Mouse (Mus musculus) frontal cortex, postnatal 14 days (tissue): ENCODE results near the gene Ublcp1.

ENCODE experiments used
- DNase-seq, 2 experiments: peaks; one replicate each; pipeline ENCODE4 v3.0.0; 2022; ENCODE audit warnings: low spot score in 2 of 2

The Ublcp1 gene

DNA sequence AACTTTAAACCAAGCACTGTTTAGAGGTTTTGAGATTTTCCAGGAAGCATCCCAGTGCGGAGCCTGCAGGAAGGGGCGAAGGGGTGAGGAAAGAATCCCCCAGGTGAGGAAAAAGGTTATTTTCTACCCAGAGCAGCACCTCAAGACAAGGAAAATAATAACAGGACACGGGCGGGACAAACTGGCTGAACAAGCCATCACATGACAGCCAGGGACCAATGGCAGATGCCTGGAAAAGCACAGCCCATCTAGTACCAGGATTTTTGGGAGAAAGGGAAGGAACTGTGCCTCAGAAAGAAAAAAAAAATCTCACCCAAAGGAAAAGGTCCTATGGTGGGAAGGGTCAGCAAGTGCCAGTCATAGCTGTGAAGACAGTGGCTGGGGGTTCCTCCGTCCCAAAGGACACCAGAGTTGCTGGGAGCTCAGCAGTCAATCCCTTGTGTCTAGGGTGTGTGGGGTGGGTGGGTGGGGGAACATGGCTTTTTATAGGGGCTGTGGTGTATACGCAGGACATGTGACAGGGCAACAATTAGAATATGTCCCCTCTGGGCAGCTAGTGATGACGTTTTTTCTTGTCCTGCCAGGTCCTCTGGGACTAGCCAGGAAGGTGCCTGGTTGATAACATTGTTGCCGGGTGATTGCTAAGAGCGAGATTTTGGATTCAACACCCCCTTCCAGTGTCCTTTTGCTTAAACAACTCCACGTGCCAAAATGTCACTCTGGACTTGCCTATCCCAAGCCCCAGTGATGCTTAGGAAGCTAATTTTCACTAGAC, 47.8 kb downstream of the Ublcp1 start:
- DNase-seq = no peak

DNA sequence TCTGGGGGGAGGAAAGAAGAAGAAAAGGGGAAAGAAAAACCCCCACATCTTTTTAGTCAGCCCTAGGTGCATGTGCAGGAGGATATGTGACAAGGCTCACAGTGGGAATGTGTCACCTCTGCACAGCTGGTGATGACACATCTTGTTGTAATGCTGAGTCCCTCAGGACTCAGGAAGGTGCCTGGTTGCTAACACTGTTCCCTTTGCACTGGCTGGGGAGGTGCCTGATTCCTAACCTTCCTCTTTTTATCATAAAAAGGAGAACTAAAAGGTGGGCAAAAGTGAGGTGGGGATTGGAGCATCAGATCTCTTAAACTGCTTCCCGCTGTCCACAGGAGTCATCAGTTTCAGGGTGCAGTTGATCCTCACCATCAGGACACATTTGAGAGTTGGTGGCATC, 52.9 kb downstream of the Ublcp1 start:
- no peak for DNase-seq

DNA sequence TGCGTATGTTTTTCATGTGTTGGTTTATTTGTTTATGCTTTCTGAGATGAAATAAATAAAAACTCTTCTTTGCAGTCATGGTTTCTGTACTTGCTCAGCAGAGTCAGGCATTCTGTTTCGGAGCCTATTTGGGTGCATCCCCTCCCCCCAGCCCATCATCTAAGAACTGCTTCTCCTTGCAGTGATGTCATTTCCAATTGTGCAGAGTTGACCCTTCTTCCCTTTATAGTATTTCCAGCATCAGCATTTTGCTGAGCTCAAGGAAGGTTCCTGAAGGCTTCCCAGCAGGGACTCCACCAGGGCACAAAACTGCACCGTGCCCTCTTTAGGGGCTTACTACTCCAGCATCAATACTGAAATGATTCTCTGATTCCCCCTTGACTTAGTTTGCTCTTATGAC, 55.7 kb downstream of the Ublcp1 start:
- no peak for DNase-seq

DNA sequence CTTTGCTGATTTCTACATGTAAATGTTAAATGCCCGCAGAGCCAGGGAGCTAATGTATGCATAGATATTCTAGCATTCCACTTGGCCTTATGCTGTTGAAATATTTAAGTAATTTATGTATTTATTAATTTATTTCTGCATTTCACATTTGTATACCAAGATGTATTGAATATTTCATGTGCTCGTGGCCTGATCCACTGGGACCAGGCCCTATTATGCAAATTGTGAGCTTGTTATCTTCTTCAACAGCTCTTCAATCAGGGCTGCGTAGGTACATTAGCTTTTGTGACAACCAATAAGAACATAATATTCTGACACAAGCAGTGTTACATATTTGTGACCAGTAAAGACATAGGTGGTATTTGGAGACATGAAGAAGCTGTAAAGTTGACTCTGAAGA, 56.9 kb downstream of the Ublcp1 start:
- DNase-seq = no peak

DNA sequence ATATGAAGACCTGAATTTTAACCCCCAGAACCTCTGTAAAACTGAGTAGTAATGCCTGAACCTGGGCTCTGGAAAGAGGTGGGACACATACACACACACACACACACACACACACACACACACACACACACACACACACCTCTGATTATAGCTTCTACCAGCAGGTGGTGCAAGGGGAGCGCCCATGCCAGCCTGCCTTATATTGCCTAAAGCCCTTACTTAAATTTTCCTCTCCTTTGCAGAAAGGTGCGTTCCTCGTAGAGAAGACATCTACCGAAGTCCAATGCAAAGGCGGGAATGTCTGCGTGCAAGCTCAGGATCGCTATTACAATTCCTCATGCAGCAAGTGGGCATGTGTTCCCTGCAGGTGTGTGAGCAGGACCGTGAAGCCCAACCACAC, 58.0 kb downstream of the Ublcp1 start:
- DNase-seq = no peak

DNA sequence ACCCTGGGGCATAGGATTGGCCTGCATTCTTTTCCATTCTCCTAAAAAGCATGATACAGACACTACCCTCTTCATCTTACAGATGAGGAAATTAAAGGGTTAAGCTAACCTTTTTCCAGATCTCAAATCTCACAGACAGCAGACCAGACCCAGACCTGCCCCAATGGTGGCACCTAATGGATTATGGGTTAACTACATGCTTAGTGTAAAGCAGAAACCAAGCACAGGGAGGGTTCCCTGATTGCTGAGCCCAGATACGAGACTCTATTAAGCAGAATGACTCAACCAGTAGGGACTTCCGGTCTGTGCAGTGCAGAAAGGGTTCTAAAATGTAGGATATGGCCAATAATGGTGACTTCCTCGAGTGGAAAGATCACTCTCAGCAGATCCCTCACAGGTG, 59.9 kb downstream of the Ublcp1 start:
- no peak for DNase-seq

DNA sequence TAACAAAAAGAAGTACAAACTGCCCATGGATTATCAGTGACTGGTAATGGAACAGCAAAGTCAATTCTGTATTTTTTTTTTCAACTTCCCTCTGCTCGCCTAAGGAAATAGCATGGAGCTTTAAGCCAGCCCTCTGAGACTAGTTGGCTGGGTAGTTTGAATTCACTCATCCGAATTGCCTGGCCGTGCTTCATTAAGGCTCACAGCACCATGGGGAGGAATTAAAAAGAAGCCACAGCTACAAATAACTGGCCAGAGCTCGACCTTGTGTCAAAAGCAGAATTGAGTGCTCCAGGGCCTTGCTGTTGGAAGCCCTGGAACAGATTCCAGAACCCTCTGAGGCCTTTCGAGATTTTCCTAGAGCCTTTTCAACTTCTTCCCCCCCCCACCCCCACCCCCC, 61.7 kb downstream of the Ublcp1 start:
- no peak for DNase-seq

DNA sequence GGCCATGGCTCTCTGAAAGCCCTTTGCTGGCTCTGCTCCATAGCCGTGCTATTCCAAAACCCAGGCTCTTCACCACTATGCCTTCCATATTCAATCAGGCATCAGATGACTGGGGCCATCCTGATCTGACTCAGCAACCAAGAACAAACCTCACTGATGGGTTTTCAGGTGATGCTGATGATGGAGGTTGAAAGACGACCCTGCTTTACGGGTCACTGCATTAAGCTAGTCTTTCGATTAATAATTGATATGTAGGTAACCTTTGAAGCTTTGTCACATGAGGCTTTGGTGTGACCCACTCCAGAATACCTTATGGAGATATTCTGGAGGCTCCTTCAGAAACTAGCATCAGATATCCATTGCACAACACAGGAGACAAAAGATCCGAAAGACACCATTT, 63.8 kb downstream of the Ublcp1 start:
- DNase-seq = no peak

DNA sequence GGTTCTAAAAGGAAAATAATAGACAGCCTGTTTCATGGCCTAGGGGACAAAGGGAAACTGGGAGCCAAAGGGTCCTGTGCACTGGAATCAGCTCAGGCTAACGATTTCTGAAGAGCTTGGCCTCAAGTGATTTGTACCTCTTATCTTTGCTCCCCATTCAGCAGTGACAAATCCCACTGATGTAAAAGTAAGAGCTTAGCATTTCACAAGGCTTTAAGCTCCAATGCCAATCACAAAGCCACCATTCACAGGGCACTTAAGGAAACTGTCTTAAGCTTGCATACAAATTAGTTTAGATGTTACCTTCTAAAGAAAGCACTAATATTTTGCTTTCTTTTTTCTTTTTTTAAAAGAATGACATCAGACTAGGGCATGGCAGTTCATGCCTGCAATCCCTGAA, 64.3 kb downstream of the Ublcp1 start:
- DNase-seq = no peak

DNA sequence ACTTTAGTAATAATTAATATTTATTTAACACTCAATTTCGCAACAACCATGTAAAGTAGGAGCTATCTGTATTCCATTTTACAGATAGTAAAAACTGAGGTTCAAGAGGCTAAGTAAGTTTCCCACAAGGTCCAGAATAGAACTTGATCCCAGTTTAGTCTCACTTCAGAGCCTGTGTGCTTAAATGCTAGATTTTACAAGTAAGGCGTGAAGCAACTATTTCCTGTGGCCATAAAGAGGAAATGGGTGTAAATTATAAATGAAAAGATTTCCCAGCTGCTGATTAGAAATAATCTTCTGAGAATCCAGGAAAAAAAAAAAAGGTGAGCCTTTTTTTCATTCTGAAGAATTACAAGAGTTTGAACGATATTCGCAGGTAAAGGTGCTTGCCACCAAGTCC, 65.2 kb downstream of the Ublcp1 start:
- DNase-seq = no peak
